Mouse (Mus musculus): ENCODE data around the gene Kcnip1.

DNA sequence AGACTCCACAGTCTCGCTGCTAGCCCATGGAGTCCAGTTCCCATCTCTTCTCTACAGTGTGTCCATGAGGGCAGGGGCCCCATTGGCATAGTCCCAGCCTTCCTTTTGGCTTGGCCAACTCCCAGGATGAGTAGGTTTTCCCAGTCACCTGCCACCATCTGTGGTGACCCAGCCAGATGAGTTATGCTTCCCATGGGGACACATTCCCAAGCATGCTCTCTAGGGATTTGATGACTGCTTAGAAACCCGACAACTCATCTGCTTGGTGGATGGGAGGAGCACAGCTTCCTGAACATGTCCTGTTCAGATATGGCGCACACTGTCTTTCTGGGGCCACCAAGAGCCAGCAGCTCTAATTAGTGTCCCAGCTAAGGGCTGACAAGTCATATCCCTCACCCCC, 252.8 kb downstream of the Kcnip1 start:
- TF ChIP-seq CTCF (IDR thresholded peaks at IDR 0.05; ENCODE audit: low read depth) (no peak), EP300 (optimal IDR thresholded peaks at IDR 0.05) (no peak)

Measured in stomach, postnatal 0 days (tissue).